Mouse (Mus musculus): ENCODE results near the gene Sytl3.

GRCm38 (mm10) chr17:6758845-6759244 lies 100.0 kb downstream of the Sytl3 start:
- no peak for TF ChIP-seq CTCF (IDR thresholded peaks at IDR 0.05)
- no peak for TF ChIP-seq POLR2A (IDR thresholded peaks at IDR 0.05; ENCODE audit: insufficient read depth, low read depth, low read length)
- TF ChIP-seq EP300 (IDR thresholded peaks at IDR 0.05; ENCODE audit: insufficient read depth, low read depth, low read length): no peak
